Mouse (Mus musculus) spleen, postnatal 14 days (tissue): ENCODE results near the gene Gm20422.
A peak's percentile ranks its signal among the peaks of the same experiment; 100 is the strongest.

Experiments used
- DNase-seq, 2 experiments: peaks; one replicate each; pipeline ENCODE4 v3.0.0; 2021 to 2022; ENCODE audit warnings: low spot score in 2 of 2

Gm20422 gene

DNA sequence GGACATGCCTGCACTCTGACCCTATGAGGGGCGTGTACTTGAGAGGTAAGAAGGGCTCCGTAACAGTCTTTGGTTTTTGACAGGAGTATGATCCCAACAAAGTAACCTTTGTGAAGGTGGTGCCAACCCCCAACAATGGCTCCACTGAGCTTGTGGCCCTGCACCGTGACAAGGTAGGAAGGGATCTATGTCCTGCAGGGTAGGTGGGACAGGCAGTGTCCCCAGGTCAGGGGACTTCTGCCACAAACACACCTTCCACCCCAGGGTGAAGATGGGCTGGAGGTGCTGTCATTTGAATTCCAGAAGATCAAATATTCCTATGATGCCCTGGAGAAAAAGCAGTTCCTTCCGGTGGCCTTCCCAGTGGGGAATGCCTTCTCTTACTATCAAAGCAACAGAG is 19.0 kb upstream of the Gm20422 start:
- DNase-seq = no peak

DNA sequence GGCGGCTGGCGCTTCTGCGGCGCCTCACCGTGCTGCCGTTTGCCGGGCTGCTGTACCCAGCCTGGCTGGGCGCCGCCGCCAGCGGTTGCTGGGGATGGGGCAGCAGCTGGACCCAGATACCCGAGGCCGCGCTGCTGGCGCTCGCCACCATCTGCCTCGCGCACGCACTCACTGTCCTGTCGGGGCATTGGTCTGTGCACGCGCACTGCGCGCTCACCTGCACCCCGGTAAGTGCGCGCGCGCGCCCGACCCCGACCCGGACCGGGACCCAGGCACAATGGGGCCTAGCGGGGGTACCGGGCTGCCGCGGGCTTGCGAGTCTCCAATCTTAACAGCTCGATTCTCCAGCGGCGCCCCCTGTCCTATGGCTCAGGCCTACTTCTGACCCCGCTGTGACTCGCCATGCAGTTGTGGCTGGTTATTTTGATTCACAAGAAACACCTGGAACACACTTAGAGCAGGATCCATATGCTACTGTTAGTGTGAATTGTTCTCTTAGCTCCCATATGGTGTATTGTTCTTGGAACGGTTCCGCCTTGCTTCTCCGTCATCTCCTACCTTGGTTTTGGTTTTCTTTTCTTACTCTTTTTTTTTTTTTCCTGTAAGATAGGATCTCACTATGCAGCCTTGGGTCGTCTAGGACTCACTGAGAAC is 16.9 kb upstream of the Gm20422 start:
- peak in 1 of 2 experiments; percentile 30 for DNase-seq

DNA sequence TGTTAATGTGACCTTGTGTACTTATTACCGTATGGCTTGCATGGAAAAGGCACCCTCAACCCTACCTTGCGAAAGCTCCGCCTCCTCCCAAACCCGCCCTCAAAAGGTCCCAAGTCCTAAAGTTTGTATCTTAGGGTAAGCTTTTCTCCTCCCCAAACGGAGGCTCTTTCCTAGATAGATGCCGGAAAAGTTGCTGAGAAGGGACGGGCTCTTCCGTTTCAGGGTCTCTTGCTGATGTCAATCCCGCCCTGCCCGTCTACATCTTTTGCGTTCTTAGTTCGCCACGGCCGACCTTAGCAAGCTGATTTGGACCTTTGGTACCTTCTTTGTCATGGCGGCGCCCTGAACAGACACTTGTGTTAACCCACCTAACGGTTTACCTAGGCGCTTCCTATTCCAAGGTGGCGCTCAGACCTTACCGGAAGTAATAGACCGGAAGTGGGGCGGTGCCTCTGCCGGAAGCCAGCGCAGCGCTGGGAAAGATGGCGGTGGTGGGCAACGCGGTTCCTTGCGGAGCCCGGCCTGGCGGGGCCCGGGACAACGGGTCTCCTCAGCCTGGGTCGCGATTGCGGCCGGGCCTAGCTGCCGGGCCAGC is 16.2 kb upstream of the Gm20422 start, which contains the start of the genes Atp13a1 and Zfp866:
Atp13a1 (plus strand) TSS at position 391 of the 595 bp plus-strand sequence.
Zfp866 (minus strand) TSS at position 406 of the 595 bp plus-strand sequence.
- DNase-seq = peak; percentile 78 to 87

DNA sequence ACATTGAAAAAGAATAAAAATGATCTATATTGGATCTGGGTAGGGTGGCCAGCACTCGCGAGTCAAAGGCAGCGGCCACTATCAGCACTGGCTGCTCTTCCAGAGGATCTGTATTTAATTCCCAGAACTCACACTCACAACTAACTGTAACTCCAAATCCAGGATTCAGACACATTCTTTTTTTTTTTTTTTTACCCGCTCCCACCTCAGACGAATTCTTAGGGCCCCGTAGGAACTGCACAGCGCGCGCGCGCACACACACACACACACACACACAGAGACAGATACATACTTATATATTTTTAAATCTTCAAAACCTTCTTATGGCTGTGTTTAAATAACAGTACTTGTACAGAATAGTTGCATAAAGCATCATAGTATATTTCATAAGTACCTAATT is 15.7 kb upstream of the Gm20422 start:
- DNase-seq = no peak

DNA sequence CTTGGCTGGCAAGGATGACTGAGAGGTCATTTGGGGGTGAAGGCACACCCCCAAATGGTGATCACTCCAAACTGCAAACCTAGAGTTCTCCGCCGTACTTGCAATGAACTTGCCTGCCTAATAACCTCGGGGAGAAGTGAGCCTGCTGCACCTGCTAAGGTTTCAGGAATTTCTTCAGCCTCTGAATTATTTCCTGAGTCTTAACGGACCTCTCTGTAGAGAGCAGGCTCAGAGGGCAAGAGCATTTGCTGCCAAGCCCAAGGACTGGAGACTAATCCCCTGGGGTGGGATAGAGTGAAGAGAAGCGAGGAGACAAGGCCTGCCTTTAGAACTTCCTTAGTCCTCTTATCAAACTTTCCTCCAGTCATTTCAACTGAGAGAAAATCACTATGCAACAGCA is 15.0 kb upstream of the Gm20422 start:
- no peak for DNase-seq

DNA sequence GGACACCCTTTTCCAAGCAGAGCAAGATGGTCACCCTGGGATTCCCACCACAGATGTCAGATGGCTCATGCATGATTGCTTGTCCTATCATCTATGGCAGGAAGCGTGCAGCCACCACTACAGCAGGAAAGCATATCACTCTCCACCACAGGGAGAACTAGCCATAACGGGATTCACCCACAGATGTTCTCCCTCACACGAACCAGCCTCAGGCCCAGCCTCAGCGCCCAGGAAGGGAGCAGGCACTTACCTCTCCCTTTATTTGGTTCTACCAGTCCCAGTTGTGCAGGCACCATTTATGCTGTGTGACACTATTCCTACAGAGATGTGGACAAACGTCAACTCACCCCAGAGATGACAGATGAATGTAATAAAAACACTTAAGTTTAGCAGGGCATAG is 14.4 kb upstream of the Gm20422 start:
- no peak for DNase-seq

DNA sequence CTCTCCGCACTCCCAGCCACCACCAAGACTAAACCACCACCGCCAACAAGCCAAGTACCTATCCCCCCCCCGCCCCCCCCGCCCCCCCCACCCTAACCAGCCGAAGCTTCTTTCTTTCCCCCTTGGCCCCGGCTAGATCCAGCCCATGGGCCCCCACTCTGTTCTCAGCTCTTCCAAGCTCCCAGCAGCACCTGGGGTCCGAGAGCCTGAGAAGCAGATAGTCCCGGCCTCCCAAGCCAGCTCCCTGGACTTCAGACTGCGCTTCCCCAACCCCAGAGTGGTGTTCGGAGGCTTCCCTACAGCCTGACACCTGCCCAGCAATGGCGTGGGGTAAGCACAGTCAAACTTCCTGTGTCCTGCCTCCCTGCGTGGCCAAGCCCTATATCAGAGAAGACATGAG is 2.4 kb upstream of the Gm20422 start:
- DNase-seq = no peak

DNA sequence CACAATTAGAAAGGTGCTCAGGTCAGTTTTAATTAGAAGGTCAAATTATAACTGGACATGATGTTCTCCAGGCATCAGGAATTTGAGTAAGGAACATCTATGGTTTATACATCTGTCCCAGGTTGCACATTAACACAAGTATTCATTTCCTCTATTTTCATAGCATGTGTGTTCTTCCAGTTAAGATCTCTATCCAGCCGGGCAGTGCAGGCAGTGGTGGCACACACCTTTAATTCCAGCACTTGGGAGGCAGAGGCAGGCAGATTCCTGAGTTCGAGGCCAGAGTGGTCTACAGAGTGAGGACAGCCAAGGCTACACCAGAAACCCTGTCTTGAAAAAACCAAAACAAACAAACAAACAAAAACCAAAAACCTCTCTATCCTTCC is 456 bp upstream of the Gm20422 start:
- no peak for DNase-seq

DNA sequence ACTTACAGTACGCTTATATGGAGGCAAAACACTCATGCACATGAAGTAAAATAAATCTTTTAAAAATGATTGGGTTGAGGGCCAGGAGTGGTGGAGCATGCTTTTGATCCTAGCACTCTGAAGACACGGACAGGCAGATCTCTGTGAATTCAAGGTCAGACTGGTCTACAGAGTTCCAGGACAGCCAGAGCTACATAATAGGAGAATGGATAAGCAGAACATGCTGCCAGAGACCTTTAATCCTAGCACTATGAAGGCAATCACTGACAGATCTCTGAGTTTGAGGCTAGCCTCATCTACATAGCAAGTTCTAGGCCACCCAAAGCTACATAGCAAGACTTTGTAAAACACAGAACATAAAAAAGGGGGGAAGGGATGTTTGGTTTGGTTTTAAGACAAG is 2.6 kb downstream of the Gm20422 start:
- DNase-seq = no peak

DNA sequence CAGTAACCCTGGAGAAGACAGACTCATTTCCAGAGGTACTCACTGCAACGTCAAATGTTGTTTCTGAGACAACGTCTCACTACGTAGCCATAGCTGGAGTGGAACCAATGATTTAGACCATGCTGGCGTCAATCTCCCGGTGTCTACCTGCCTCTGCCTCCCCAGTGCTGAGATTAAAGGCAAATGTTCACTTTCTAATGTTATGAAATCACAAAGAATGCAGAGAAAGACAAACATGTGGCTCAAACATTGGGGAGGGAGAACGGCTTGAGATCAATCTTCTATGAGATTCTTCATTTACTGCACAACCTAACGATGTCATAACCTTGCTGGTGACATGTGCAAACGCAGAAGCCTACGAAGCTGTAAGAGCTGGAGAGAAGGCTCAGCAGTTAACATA is 3.5 kb downstream of the Gm20422 start:
- DNase-seq = no peak

DNA sequence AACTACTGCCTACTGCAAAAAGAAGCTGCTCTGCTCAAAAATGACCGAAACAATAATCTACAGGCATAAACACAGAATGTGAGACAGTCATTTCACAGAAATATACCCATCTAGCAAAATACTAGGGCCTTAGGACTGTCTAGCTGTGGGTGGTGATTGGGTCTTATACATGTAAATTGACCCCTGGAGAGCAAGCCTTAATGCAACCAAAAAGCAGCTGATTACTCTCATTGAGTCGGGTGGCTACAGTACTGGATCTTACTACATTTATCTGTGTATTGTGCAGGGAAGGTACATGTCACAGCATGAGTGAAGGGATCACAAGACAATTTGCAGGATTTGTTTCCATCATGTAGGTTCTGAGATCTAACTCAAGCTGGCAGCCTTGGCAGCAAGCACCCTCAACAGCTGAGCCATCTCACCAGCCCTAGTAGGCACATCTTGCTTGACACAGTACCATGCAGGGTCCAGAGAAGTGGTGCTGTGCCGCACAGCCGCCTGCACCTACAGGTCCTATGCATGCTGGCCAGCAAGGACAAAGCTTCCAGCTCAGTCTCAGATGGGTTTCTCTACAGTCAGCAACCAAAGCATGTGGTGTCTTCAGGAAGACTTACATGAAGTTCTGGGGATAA is 12.8 kb downstream of the Gm20422 start:
- DNase-seq = no peak

DNA sequence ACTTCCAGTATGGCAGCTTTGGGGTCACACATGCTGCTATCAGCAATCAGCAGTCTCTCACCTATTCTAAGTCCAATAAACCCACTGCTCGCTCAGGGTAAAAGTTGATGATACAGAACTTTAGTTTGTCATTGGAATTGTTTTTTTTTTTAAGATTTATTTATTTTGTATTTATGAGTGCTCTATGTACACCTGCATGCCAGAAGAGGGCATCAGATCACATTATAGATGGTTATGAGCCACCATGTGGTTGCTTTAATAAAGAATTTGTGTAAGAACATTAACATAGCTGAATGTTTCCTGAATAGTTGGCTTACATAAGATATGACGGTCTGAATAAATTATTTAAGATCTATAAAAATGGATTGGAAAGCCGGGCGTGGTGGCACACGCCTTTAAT is 16.4 kb downstream of the Gm20422 start:
- no peak for DNase-seq

DNA sequence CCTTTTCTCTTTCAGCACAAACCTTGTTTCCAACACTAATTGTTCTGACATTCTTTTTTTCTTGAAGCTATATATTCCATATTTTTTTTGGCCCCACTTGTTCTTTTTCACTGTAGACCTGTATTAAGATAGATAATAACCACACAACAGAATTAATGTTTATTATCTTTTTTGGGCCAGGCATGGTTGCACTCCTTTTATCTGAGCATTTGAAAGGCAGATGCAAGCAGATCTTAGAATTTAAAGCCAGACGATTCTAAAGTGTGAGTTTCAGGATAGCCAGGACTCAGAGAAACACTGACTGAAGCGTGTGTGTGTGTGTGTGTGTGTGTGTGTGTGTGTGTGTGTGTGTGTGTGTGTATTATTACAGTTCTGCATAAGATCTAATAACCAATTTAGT is 22.2 kb downstream of the Gm20422 start:
- DNase-seq = no peak

DNA sequence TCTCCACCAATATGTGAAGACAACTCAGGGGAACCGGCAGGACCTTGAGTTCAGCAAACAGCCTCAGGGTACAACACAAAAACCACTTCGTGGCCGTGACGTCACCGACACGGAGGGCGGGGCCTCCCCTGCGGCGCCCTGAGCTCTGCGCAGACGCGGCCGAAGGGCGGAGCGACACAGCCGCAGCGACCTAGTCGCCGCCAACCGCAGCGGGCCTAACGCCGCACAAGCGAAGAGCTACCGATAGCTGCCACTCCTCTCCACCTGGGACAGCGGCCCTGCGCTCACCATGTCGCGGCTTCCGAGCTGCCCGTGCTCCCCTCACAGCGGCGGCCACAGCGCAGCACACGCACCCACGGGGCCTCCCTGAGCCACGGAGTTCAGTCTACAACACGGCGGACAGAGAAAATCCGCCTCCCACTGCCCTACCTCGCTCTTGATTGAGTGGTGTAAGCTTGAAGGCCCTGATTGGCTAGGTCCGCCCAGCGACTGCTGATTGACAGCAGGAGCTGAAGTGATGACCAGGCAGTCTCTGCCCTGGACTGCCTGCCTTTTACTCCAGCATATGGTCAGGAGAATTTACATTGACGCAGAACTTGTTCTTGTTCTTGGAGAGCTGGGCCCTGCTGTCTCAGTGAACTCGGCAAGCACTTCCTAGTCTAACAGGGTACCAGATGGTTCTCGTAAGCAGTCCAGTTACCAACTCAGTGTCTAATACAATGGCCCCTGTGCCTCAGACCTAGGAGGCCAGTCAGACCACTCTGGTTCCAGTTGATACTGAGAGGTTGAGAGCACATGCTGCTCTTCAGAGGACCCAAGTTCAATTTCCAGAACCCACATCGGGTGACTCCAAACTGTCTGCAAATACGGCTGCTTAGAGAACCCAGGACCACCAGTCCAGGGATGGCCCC is 24.9 kb downstream of the Gm20422 start, which contains the start of gene Zfp963:
Zfp963 (minus strand) TSS at position 427 of the 911 bp plus-strand sequence.
- peak; percentile 95 to 97 for DNase-seq

DNA sequence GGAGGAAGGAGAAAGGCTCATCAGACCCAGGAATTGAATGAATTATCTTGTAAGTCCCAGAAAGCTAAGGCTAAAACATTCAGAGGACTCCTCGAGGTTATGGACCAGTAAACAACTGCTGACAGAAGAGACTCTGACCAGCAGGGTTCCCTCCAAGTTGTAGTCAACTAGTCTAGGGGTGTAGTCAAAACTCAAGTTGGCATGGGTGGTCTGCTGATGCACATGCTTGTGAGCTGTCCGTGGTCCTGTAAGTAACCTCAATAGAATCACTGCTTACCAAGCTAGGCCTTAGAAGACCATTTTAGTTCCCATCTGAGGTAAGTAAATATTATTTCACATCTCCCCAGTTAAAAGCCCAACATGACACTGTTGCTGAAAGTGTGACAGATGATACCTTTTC is 33.5 kb downstream of the Gm20422 start:
- no peak for DNase-seq

DNA sequence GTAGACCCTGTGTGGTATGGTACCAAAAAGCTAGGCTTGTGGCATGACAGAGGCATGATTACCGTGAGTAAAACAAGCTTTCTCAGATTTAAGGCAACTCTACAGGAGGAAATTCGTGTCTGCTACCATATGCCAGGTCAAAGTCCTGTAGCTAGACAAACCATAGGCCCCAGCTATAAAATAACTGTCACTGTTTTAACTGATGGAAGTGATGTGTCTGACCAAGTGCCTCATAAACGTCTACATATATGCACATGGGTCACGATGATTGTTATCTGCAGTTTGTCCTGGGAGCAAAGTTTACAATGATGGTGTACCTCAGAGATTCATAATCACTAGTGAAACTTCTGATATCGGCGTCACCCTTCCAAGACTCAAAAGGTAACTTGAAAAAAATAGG is 33.9 kb downstream of the Gm20422 start:
- DNase-seq = no peak

DNA sequence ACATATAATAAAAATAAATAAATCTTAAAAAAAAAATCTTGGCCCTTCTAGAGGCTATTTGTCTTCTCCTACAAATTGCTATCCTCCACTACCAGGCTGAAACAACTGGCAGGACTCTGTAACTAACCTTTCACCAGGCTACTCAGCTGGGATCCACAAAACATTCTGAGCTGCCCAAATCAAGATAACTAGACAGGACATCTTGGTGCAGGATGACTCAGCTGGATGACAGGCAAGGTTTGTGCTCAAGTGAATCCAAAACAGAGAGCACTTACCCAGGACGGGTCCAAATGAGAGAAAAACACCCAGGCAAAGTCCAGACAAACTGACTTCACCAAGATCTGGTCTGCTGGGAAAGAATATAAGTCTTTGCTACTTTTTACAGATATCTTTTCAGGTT is 39.2 kb downstream of the Gm20422 start:
- no peak for DNase-seq

DNA sequence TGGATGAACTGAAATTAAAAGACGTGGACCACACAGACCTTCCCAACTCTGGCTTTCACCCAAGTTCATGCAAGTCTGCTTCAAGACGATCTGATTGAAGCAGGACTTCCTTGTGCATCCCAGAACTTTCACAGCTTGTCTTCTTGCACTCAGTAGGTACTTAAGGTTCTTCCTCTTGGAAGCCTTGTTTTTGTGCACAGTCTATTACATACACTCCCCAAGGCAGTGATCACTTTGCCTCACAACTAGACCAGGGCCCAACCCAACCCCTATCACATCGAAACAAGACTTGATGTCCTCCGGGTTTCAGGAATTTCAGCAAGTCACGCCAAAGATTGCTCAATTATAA is 57.5 kb downstream of the Gm20422 start:
- DNase-seq = no peak

DNA sequence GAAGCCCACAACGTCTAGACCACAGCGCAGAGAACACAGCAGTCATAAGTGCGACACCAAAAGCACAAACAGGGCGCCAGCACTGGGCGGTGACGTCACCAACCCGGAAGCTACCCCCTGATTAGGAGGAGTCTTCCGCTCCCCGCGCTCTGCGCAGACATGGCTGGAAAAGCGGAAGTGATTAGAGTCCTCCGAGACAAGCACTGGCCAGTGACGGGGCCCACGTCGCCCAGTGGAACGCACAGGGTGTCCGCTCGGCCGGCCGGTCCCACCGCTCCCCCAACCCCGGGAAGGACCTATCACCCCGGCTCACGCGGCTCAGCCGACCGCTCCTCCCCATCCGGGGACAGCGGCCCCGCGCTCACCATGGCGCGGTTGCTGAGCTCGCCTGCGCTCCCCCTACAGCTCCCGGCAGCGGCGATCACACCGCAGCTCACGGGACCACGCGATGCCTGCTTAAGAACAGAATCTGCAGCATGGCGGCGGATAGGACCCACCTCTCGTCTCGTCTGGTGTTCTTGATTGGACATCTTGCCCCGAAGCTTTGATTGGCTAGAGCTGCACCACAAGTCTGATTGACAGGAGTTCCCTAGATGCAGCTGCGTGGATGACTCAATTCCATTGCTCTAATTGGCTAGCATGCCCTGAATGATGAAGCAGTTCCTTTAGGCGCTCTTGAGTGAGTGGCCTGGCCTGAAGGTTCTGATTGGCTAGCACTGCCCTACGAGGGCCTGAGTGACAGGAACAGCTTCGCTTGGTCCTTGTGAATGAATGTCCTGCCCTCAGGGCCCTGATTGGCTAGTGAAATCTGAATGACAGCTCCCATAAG is 58.1 kb downstream of the Gm20422 start:
- DNase-seq = peak; percentile 84 to 89

DNA sequence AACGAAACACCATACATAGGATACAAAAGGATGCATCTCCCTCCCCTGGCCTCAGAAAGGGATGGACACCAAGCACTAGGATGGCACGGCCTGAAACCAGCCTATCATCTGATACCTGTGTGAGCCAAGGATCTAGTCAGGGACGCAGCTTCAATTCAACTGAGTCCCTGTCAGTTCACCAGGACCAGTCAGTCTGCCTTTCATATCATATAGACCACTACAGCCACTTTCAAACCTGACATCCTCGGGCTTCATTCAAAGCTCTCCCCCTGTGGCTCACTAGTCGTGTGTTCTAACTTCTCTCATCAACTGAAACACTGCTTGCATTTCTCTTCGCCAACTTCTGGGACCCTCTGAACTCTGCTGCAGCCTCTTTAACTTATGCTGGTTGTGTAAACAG is 59.3 kb downstream of the Gm20422 start:
- no peak for DNase-seq

DNA sequence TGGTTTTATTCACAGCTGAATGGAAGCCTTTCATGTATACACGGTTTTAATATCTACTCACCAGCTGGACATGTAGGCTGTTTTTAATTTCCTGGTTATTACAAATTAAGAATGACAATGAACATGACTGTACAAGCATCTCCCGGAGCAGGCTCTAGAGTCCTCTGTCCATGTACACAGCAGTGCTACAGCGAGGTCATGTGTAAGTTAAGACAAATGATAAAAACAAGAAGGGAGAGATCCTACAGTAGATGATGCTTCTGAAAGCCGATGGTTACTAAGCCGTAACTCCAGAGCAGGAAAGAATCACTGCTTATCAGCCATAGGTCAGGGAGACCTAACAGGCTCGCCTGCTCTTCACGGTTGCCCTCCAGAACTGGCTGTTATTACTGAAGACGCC is 61.2 kb downstream of the Gm20422 start:
- no peak for DNase-seq
